Mouse (Mus musculus): ENCODE results near the gene Gal3st2. TPM values are rescaled to one million over a fixed set of nuclear protein-coding genes. Genes with fewer than 3 reads are reported as not detected.
"Not testable (repeated sequence)": the region's sequence is repeated elsewhere in the genome, so short reads cannot be mapped to it uniquely, and the experiment has no call there.

The Gal3st2 gene
- polyA plus RNA-seq, 1 experiment from 2014 or later = not detected

DNA sequence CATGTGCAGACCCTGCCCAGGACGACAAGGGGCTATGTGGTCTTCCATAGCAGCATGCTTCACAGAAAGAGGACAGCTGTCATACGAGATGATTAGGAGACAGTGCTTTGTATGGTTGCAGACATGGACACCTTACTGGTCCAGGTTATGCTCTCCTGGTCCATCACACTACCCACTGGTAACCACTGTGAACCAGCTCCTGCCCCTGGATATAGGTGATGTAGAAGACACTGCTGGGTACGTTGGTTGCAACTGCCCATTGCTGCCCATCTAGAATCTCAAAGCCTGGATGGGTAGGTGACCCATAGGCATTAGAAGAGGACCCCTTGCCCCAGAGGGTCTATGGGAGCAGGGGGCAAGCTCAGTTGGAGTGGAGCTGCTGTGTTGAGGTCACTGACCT lies 58.2 kb downstream of the Gal3st2 start:
- not testable (repeated sequence) for ATAC-seq (ENCODE audit: insufficient number of reproducible peaks, insufficient read depth, low FRiP score, low read depth); H3K9me3 ChIP-seq (ENCODE audit: control insufficient read depth, low read depth, low read length); H3K36me3 ChIP-seq (ENCODE audit: control insufficient read depth, insufficient read depth, low read length); H3K27me3 ChIP-seq (ENCODE audit: control insufficient read depth, insufficient read depth, low read length); H3K4me3 ChIP-seq (ENCODE audit: low read depth, low read length); H3K4me1 ChIP-seq (ENCODE audit: control insufficient read depth, insufficient read depth, low read length); H3K4me2 ChIP-seq (replicated peaks; ENCODE audit: low read depth, low read length); H3K9ac ChIP-seq (replicated peaks; ENCODE audit: low read depth, low read length); H3K27ac ChIP-seq (ENCODE audit: low read length)
- 89% methylated on average over 3 of the region's 3 CpGs for WGBS

GRCm38 (mm10) chr1:93922609-93923008 lies 61.5 kb downstream of the Gal3st2 start:
- not testable (repeated sequence) for H3K9ac ChIP-seq (replicated peaks; ENCODE audit: low read depth, low read length); H3K27ac ChIP-seq (ENCODE audit: low read length); H3K4me3 ChIP-seq (ENCODE audit: low read depth, low read length); ATAC-seq (ENCODE audit: insufficient number of reproducible peaks, insufficient read depth, low FRiP score, low read depth); H3K4me2 ChIP-seq (replicated peaks; ENCODE audit: low read depth, low read length); H3K9me3 ChIP-seq (ENCODE audit: control insufficient read depth, low read depth, low read length); H3K36me3 ChIP-seq (ENCODE audit: control insufficient read depth, insufficient read depth, low read length); H3K27me3 ChIP-seq (ENCODE audit: control insufficient read depth, insufficient read depth, low read length); H3K4me1 ChIP-seq (ENCODE audit: control insufficient read depth, insufficient read depth, low read length)
- WGBS = 85% methylated on average over 3 of the region's 3 CpGs

DNA sequence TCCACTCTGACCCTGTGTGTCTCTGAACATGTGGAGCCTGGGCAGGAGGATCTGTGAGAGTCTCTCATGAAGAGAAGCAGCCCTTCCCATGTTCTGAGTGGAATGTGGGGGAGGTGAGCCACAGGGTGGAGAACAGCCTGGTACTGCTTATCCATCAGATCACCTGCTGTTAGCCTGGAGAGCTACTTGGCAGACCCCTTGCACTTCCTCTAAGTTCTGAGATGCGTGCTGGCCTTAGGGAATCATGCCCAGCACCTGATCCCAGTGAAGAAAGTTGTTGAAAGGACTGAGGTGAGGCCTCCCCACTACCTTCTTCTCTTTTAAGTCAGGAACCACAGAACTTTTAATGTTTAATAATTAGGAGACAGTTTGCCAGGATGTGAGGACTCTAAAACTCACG lies 62.0 kb downstream of the Gal3st2 start:
- H3K9me3 ChIP-seq (ENCODE audit: control insufficient read depth, low read depth, low read length); H3K4me2 ChIP-seq (replicated peaks; ENCODE audit: low read depth, low read length); H3K4me3 ChIP-seq (ENCODE audit: low read depth, low read length); H3K9ac ChIP-seq (replicated peaks; ENCODE audit: low read depth, low read length); H3K27ac ChIP-seq (ENCODE audit: low read length); H3K4me1 ChIP-seq (ENCODE audit: control insufficient read depth, insufficient read depth, low read length); ATAC-seq (ENCODE audit: insufficient number of reproducible peaks, insufficient read depth, low FRiP score, low read depth); H3K27me3 ChIP-seq (ENCODE audit: control insufficient read depth, insufficient read depth, low read length); H3K36me3 ChIP-seq (ENCODE audit: control insufficient read depth, insufficient read depth, low read length): not testable (repeated sequence)
- WGBS = 46% methylated on average over 2 of the region's 2 CpGs

Other genes starting within 250 kb of the Gal3st2 start
- 171 and 174 TPM in 2 replicates for gene Stk25, start 202.6 kb upstream of the Gal3st2 start, polyA plus RNA-seq (2014; fragmentation: Nextera tagmentation; extraction: Ambion mirVana)
- gene Bok, start 175.6 kb upstream of the Gal3st2 start, polyA plus RNA-seq (2014; fragmentation: Nextera tagmentation; extraction: Ambion mirVana) = 54.1 and 58.0 TPM in 2 replicates
- 91.6 and 100 TPM in 2 replicates for gene Atg4b, start 109.8 kb upstream of the Gal3st2 start, polyA plus RNA-seq (2014; fragmentation: Nextera tagmentation; extraction: Ambion mirVana)
- 50.7 and 51.0 TPM in 2 replicates for gene Thap4, start 106.4 kb upstream of the Gal3st2 start, polyA plus RNA-seq (2014; fragmentation: Nextera tagmentation; extraction: Ambion mirVana)
- 271 and 280 TPM in 2 replicates for gene Dtymk, start 59.4 kb upstream of the Gal3st2 start, polyA plus RNA-seq (2014; fragmentation: Nextera tagmentation; extraction: Ambion mirVana)
- 19.4 and 21.7 TPM in 2 replicates for gene Ing5, start 57.3 kb upstream of the Gal3st2 start, polyA plus RNA-seq (2014; fragmentation: Nextera tagmentation; extraction: Ambion mirVana)
- 13.6 and 16.0 TPM in 2 replicates for gene D2hgdh, start 36.4 kb upstream of the Gal3st2 start, polyA plus RNA-seq (2014; fragmentation: Nextera tagmentation; extraction: Ambion mirVana)
- gene Gal3st2b, start 57.0 kb downstream of the Gal3st2 start, polyA plus RNA-seq (2014; fragmentation: Nextera tagmentation; extraction: Ambion mirVana) = 0.09 TPM in 1 of 2 replicates, not detected in the other
- not detected in 2 replicates for gene Gal3st2c, start 129.2 kb downstream of the Gal3st2 start, polyA plus RNA-seq (2014; fragmentation: Nextera tagmentation; extraction: Ambion mirVana)
- gene Neu4, start 159.1 kb downstream of the Gal3st2 start, polyA plus RNA-seq (2014; fragmentation: Nextera tagmentation; extraction: Ambion mirVana) = not detected in 2 replicates
- not detected in 2 replicates for gene Pdcd1, start 191.2 kb downstream of the Gal3st2 start, polyA plus RNA-seq (2014; fragmentation: Nextera tagmentation; extraction: Ambion mirVana)

Data from stomach, embryonic 14.5 days (tissue).